Mouse (Mus musculus) liver, postnatal 0 days (tissue): ENCODE results near the gene Ppm1a.

Source experiments
- CTCF ChIP-seq: sonication (generic); IDR thresholded peaks from 2 replicates; pipeline ENCODE4 v1.5.1; 2016; ENCODE audit warnings: antibody characterized with exemption, low read depth
- EP300 ChIP-seq: IDR thresholded peaks from 2 replicates; pipeline ENCODE4 v1.6.1; 2016; ENCODE audit warnings: antibody characterized with exemption, low read depth, mild to moderate bottlenecking

GRCm38 (mm10) chr12:72843973-72844620, 86.8 kb downstream of the Ppm1a start:
- TF ChIP-seq CTCF (no peak), EP300 (peak; percentile 55; the same call in 1 of the 2 replicates)
